Mouse (Mus musculus) brown adipose tissue, adult 24 weeks (tissue): ENCODE measurements around the gene Nt5c2. TPM values are rescaled to one million over a fixed set of nuclear protein-coding genes. Genes with fewer than 3 reads are reported as not detected.
A peak's percentile ranks its signal among the peaks of the same experiment; 100 is the strongest.

Experiments used
- H3K27ac ChIP-seq: fragments of 200-500 bp; replicated peaks from 2 replicates; pipeline ENCODE4 v1.5.1; 2012; ENCODE audit warnings: low read depth, mild to moderate bottlenecking, low read length
- H3K4me1 ChIP-seq: fragments of 200-500 bp; 2 replicates; pipeline ENCODE4 v1.6.1; 2012; ENCODE audit warnings: low read length, mixed read lengths; ENCODE audit not compliant: control insufficient read depth, insufficient read depth, insufficient read length
- H3K4me3 ChIP-seq: fragments of 200-500 bp; 2 replicates; pipeline ENCODE4 v1.5.1; 2012; ENCODE audit warnings: low read depth, mild to moderate bottlenecking, low read length, moderate library complexity; ENCODE audit not compliant: insufficient read depth
- polyA plus RNA-seq: library from polyadenylated mRNA; stranded (reverse); fragments of >200 nt; gene quantifications from 2 replicates; pipeline ENCODE4 v1.2.4, GENCODE M21; 2012; ENCODE audit not compliant: missing spikeins, insufficient read depth, insufficient read length

Gene Nt5c2
- polyA plus RNA-seq, 1 experiment = 31.8 TPM

DNA sequence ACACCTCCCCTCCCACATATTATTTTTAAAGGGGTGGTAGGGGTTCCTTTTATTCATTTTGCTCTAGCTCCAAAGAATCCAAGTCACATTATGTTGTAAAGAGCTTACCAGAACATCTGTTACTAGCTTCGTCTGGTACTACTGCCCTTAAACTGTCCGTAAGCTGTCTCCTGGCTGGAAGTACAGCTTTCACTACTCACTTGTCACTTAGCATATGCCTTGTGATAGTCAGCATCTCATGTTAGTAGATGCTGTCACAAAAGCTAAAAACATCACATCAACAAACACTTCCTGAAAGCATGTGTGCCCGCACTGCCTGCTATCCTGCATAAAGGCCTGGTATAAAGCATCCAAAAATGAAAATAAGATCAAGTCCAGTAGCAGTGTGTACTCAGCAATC is 55.4 kb downstream of the Nt5c2 start:
- Histone ChIP-seq H3K4me1 (peaks cover 10% of the 10 kb centered on the region; the same call in 1 of the 2 replicates), H3K27ac (no peak overlapping the region)

DNA sequence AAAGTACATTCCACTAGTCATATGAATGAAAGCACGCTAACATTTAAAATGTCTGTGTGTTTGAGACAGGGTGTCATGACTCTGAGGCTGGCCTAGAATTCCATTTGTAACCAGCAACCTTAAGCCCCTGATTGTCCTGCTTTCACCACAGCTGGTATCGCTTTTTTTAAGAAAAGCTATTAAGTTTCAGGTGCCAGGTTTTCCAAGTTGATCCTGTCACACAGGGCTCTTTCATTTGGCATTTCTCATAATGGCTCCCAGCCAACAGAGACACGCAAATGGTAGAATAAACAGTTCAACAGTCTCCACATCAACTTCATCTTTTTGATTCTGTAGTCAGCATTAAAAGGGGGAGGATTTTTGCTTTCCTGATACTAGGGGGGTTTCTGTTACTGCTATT is 56.4 kb downstream of the Nt5c2 start:
- no peak overlapping the region for H3K4me3 ChIP-seq
- H3K4me1 ChIP-seq = peaks cover 10% of the 10 kb centered on the region; the same call in 1 of the 2 replicates
- 0 out of 2 replicates have a peak overlapping the region, but pooled peaks have one; percentile 33 for H3K27ac ChIP-seq

More for the DNA sequence above, 55.4 kb downstream of the Nt5c2 start:
- no peak overlapping the region for H3K4me3 ChIP-seq

DNA sequence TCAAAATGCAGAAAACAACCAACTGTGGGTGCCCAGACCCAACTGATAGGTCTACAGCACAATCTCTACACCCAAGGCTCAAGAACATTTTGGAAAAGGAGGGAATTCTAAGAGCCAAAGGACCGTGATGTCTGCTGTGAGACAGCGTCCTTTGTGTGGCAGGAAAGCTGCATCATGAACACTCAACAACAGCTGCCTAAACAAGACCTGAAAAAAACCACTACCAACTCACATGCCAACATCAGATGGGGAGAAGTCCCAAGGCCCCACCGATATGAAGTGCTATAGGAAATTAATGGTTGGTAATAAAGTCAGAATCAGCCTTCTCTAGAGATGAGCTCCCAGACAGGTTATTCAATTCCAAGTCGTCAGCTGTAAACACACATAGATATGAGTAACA is 57.0 kb downstream of the Nt5c2 start:
- no peak overlapping the region for H3K27ac ChIP-seq
- H3K4me1 ChIP-seq = peaks cover 12% of the 10 kb centered on the region; the same call in 1 of the 2 replicates
- H3K4me3 ChIP-seq = no peak overlapping the region

- H3K27ac ChIP-seq = no peak overlapping the region
- peaks cover 12% of the 10 kb centered on the region; the same call in 1 of the 2 replicates for H3K4me1 ChIP-seq
Measured at GRCm38 (mm10) chr19:46957001-46957400, 58.0 kb downstream of the Nt5c2 start.

GRCm38 (mm10) chr19:46956410-46956809 is 58.5 kb downstream of the Nt5c2 start:
- Histone ChIP-seq H3K4me3 (no peak overlapping the region), H3K4me1 (peaks cover 12% of the 10 kb centered on the region; the same call in 1 of the 2 replicates), H3K27ac (no peak overlapping the region)

More at GRCm38 (mm10) chr19:46957001-46957400, 58.0 kb downstream of the Nt5c2 start:
- H3K4me3 ChIP-seq = no peak overlapping the region

GRCm38 (mm10) chr19:46955630-46956029 is 59.3 kb downstream of the Nt5c2 start:
- H3K27ac ChIP-seq = no peak overlapping the region
- no peak overlapping the region for H3K4me3 ChIP-seq
- peaks cover 8% of the 10 kb centered on the region; the same call in 1 of the 2 replicates for H3K4me1 ChIP-seq

DNA sequence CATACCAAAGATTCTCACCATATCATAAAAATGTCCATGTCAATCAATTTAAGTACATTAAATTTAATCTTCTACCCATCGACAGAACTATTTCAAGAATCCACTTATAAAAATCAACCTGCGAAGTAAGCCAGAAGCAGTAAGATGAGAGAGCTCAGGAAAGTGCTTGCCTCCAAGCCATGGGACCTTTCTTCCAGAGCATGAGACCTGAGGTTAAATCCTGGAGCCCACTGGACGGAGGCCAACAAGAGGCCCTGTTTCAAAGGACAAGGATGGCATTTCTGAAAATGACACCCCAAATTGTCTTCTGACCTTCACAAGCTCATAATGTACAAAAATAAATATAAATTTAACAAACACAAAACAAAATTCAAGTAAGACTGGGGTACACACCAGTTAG is 61.4 kb downstream of the Nt5c2 start:
- Histone ChIP-seq H3K27ac (no peak overlapping the region), H3K4me1 (peaks cover 4% of the 10 kb centered on the region; the same call in 1 of the 2 replicates), H3K4me3 (no peak overlapping the region)

DNA sequence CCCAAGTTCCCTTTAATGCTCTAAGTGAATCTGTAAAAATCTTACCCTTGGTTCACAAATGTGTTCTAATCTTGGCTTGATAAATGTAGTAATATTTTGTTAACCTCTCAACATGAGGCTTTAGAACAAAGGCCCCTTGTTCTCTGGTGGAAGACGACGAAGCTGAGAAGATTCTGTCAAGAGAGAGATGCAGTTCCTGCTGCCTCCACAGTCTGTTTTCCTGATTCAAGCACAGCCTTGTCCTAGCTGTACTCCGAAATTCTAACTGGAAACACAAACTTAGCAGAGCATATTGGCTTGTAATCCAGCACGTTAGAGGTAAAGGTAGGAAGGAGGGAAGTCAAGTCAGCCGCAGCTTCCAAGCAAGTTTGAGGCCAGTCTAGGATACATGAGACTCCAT is 62.0 kb downstream of the Nt5c2 start:
- Histone ChIP-seq H3K4me3 (no peak overlapping the region), H3K27ac (no peak overlapping the region), H3K4me1 (peaks cover 3% of the 10 kb centered on the region; the same call in 1 of the 2 replicates)

DNA sequence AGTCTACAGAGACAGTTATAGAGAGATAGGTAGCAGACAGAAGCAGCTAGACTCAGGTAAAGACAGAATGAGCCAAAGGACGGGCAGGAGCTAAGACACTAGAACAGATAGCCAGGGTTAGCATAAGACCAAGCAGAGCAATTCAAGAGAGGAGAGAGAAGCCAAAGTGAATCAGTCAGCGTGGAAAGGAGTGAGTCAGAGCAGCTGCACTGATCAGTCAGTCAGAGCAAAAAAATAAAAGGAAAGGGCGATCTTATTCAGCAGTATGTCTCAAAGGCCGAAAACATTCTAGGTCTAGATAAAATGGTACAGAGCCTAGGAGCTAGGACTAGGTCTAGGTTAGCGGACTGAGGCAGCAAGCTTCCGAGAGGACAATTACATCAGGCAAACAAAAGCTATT is 70.6 kb downstream of the Nt5c2 start:
- Histone ChIP-seq H3K4me1 (no peaks in the 10 kb centered on the region), H3K4me3 (no peak overlapping the region), H3K27ac (no peak overlapping the region)

DNA sequence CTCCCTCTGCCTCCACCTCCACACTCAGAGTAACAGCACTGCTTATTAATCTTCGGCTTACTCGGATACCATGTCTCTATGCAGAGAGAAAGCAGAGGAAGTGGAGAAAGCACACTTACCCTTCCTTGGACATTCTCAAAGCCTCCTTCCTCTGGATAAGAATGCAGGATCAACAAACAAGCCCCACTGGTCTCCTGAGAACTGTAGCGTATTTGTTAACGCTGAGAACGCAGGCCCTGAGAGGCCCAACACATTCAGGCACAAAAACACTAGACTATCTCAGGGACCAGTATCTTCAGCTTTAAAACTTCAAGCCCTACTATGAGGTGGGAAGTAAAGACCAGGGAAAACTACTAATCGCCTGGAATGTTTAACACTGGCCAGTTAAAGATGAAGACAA is 77.8 kb downstream of the Nt5c2 start:
- Histone ChIP-seq H3K4me3 (no peak overlapping the region; the same call in 1 of the 2 replicates), H3K4me1 (peaks cover 9% of the 10 kb centered on the region; the same call in 1 of the 2 replicates)

DNA sequence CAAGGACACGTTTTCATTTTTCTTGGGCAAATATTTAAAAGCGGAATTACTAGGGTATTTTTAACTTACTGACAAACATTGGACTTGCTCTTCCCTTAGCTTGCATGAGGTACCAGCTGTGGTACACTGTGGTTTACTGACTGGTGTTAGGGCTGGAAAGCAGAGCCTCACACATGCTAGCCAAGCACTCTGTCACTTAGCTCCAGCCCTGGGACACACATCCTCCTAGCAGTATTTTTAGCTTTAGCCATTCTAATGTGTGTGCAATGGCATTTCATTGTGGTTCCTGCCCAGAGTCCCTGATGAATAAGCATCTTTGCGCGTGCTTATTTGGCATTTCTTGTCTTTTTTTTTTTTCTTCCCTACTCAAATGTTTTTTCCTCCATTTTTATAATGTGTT is 80.9 kb downstream of the Nt5c2 start:
- H3K4me3 ChIP-seq = no peak overlapping the region
- no peak overlapping the region for H3K27ac ChIP-seq
- H3K4me1 ChIP-seq = peaks cover 12% of the 10 kb centered on the region

More for the DNA sequence above, 77.8 kb downstream of the Nt5c2 start:
- H3K27ac ChIP-seq = peak overlapping the region; percentile 76

DNA sequence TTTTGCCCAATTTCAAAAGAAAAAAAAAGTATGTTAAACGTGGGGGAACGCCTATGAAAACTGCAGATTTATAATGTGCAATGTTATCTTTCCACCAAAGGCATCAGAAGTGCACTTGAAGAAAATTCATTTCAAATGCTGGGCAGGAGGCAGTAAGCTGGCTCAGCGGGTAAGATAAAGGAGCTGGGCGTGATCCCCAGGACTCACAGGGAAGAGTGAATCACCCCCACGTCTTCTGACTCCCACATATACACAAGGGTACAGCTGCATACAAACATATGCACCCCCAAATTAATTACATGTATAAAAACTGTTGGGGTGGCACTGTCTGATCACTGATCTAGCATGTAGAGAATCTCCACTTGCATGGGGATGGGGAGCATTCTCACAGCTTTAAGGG is 82.3 kb downstream of the Nt5c2 start:
- Histone ChIP-seq H3K4me1 (peaks cover 15% of the 10 kb centered on the region), H3K27ac (0 out of 2 replicates have a peak overlapping the region, but pooled peaks have one; percentile 42), H3K4me3 (no peak overlapping the region)

DNA sequence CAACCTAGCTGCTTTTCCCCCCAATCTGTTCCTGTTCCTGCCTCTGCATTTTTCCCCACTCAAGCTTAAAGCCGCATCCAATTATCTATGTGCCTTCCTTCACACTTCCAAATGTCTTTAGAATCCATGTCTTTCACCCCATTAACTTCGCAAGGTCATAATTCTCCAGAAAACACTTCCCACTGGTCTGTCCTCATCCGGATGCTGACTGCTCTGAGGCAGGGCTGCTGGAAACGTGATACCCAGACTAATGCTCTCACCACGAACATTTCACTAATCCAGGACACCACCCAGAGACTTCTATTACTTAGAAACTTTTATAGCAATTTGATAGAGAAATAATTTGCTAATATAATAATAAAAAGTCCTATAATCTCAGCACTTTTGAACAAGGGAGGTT is 84.9 kb downstream of the Nt5c2 start:
- peak overlapping the region; percentile 41 for H3K27ac ChIP-seq
- peaks cover 13% of the 10 kb centered on the region for H3K4me1 ChIP-seq
- H3K4me3 ChIP-seq = no peak overlapping the region

- peak overlapping the region; percentile 70 for H3K27ac ChIP-seq
- no peak overlapping the region for H3K4me3 ChIP-seq
- peaks cover 13% of the 10 kb centered on the region for H3K4me1 ChIP-seq
Measured at GRCm38 (mm10) chr19:46929044-46929587, 85.8 kb downstream of the Nt5c2 start.

DNA sequence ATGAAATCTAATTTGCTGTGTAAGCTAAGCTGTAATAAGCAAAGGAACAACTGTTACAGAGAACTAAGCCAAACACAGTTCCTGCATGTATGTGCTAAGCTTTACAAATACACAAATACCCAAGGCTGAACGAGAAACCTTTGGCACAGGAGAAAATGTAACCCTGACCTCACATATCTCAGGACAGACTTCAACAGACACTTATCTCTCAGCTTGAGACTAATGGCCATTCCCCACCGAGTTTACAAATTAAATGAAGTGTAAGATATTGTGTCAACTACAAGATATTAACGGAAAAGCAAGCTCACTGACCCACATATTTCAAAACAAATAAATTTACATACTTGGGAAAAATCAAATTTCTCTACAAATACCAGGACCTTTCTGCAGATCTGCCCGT is 86.8 kb downstream of the Nt5c2 start:
- H3K27ac ChIP-seq = no peak overlapping the region; the same call in 1 of the 2 replicates
- peaks cover 11% of the 10 kb centered on the region for H3K4me1 ChIP-seq
- no peak overlapping the region for H3K4me3 ChIP-seq

DNA sequence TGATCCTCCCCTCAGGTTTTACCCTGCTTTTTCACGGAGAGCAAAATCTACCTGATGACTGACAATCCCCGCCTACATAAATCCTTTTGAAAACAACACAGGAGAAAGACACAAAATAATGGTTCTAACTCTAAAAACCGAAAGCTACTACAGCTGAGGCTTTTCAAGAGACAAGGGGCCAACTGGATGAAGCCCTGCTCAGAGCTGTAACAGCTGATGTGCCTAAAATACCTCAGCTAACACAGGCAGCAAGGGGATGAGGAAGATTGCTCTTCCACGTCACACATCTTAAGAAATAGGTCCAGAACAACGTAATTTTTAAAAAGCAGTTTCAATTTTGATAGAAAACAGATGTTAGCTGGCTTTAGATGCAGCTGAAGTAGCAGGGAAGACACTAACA is 88.0 kb downstream of the Nt5c2 start:
- Histone ChIP-seq H3K4me1 (peaks cover 8% of the 10 kb centered on the region), H3K27ac (peak overlapping the region; percentile 19), H3K4me3 (no peak overlapping the region)
